1 mouse cellular context compared by ENCODE assay signal in the genomic region with DNA sequence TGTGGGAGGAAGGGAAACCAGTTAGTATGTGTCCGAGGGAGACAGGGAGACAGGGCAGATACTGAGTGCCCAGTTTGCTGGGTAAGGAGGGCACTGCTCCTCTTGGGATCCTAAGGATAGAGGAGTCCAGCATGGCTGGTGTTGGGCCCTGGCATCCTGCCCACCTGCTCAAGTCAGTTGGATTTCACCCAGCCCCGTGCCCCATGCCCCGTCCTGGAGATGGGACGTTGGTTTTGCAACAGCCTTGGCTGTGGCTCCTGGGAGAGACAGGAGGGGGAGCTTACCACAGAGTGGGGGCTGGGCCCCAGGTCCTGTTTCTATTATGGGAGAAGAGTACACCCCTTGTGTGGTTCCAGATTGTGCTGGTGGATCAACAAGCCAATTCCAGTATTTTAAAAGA.
TF ChIP-seq lines count a peak whose summit lies in the region.

No protein-coding gene starts in this region.

TF ChIP-seq in MEL, 35 proteins besides CTCF, POLR2A, EP300 and RAD21:
- TF ChIP-seq GATA1 (IDR thresholded peaks at IDR 0.05; ENCODE audit: low read depth, low read length) (no peak), BHLHE40 (IDR thresholded peaks at IDR 0.05; ENCODE audit: borderline replicate concordance, low read depth, low read length) (no peak), KAT2A (conservative IDR thresholded peaks at IDR 0.05; ENCODE audit: low read depth, low read length) (no peak), RCOR1 (IDR thresholded peaks at IDR 0.05; ENCODE audit: low read depth, low read length) (no peak), HCFC1 (IDR thresholded peaks at IDR 0.05; ENCODE audit: low read depth, low read length) (no peak), USF1 (IDR thresholded peaks at IDR 0.05; ENCODE audit: low read depth, low read length) (no peak), MAFK (IDR thresholded peaks at IDR 0.05; ENCODE audit: borderline replicate concordance, low read depth, low read length) (no peak), ZC3H11A (IDR thresholded peaks at IDR 0.05; ENCODE audit: low read depth, low read length) (no peak), TCF12 (IDR thresholded peaks at IDR 0.05; ENCODE audit: low read depth, low read length) (no peak), SIN3A (IDR thresholded peaks at IDR 0.05; ENCODE audit: low read length) (no peak), TBP (IDR thresholded peaks at IDR 0.05; ENCODE audit: low read depth, low read length) (no peak), ZMIZ1 (IDR thresholded peaks at IDR 0.05; ENCODE audit: low read depth, low read length) (no peak), MYB (IDR thresholded peaks at IDR 0.05; ENCODE audit: low read depth, low read length) (no peak), TAL1 (IDR thresholded peaks at IDR 0.05; ENCODE audit: low read length) (no peak), CHD1 (IDR thresholded peaks at IDR 0.05; ENCODE audit: low read depth, low read length) (no peak), E2F4 (IDR thresholded peaks at IDR 0.05; ENCODE audit: borderline replicate concordance, low read depth, low read length) (no peak), MAX (IDR thresholded peaks at IDR 0.05; ENCODE audit: low read length) (no peak), MEF2A (IDR thresholded peaks at IDR 0.05; ENCODE audit: extremely low read depth, insufficient replicate concordance, low read depth, low read length, poor library complexity, severe bottlenecking) (no peak)
TF ChIP-seq in MEL: peak in this region for 0.
